Mouse (Mus musculus) T-cell, adult 2 months (primary cell): ENCODE results near the gene Wnt16.
A peak's percentile ranks its signal among the peaks of the same experiment; 100 is the strongest.
"Not testable (repeated sequence)": the region's sequence is repeated elsewhere in the genome, so short reads cannot be mapped to it uniquely, and the experiment has no call there.

ENCODE experiments used
- DNase-seq: peaks from one replicate; pipeline ENCODE4 v3.0.0; 2022; ENCODE audit warnings: low spot score

Gene Wnt16

DNA sequence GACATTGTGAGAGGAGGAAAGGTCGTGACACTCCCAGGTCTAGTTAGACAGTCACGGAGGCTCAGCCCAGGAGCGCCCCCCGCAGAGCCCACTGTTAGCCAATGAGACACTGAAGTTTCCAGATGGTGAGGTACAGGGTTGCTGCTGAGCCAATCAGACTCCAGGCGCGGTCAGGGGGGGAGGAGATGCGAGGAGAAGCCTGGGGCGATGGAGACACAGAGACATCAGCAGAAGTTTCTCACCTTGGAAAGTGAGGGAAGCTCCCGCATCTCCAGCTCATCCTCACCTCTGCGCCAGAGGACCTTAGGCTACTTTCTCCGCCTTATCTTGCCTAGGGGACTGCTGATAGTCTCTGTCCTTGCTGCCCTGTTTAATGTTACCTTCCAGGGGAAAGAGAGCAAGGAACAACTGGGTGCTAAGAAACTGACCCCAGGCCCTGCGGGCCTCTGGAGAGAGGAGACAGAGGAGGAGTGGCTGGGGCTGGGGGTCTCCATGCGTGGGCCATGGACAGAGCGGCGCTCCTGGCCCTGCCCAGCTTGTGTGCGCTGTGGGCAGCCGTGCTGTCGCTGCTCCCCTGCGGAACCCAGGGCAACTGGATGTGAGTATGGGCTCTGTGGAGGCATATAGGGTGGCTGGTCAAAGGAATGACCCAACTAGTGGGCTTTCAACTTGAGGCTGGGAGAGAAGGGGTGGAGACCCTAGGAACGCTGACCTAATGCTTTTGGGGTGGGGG, at the start of gene Wnt16:
Wnt16 (plus strand) TSS at position 224 of the 733 bp plus-strand sequence.
- DNase-seq, result no peak

DNA sequence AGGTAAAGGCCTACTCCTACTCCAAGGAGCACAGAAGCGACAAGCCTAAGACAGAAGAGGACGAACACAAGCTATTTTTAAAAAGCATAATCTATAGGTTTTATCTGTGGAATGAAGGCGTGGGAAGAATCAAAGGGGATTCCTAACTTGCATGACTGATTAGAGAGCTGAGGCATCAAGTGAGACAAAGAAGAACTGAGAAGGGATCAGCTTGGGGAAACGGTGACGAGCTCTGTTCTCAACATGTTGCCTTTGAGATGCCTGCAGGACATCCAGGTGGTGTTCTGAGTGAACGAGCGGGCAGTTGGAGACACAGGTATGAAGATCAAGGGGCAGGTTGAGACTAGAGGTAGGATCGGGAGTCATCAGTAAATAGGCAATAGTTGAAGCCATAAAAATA, 44.7 kb upstream of the Wnt16 start:
- no peak for DNase-seq

DNA sequence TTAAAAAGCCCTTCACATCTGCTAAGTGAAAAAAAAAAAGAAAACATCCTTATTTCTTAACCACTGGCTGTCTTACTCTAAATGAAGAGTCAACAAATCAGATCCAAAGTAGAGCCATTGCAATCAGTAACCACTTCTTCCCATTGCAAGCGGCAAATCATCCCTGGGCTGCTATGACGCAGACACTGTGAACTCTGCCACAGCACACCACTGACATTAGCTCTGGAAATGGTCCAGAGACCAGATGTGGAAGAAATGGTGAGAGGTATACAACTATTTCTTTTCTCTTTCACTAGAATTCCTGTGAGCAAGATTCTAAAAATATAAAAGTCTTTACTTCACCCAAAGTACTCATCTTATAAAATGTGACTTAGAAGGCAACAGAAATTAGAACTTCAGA, 41.3 kb upstream of the Wnt16 start:
- no peak for DNase-seq

DNA sequence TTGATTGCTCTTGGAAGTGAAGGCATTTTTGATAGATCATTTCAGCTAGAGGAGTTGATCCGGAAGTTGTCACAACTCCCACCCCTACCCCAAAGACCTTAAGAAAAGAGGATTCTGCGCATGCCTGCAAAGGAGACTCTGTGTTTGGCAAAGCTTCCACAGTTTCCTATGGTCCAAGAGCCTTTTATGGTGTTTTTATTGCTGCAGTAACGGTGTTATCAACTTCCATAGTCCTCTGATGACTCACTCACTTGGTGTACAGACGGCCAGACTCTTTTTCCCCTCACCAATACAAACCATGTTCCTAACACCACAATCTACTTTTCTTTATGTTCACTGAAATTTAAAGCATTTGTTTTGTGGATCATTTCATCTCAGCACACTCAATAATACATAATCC, 29.2 kb upstream of the Wnt16 start:
- DNase-seq, result no peak

DNA sequence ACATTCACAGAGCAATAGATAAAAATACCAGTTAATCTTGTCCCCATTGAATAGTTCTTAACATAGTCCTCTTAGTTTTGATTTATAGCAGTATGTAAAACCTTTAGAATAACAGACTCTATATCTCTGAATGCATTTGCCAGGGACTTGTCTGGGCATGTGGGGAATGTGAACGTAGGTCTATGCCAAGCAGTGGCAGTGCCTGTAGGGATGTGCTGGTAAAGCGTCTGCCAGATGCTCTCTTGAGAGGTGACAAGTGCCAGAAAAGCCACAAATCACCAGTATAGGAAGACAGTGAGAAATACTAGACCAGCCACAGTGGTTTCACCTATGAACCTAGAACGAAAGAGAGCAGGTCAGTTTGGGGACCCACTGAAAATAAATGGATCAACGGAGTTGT, 25.5 kb upstream of the Wnt16 start:
- no peak for DNase-seq

DNA sequence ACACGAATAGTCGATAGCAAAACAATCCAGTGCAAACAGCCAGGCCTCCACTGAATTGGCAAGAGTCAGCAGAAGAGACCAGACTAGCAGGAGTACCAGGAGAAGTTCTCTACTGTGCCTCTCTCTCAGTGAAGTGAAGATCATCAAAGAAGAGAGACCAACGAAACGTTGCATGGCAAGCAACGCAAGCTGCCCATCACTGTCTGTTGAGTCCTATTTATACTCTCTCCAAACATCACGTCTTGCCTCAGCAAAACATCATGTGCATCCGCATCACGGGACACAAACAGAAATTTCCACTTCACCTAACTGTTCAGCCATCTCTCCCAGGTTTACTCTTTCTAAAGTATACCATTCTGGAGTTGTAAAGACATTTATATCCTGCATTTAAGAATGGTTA, 23.9 kb upstream of the Wnt16 start:
- not testable (repeated sequence) for DNase-seq

DNA sequence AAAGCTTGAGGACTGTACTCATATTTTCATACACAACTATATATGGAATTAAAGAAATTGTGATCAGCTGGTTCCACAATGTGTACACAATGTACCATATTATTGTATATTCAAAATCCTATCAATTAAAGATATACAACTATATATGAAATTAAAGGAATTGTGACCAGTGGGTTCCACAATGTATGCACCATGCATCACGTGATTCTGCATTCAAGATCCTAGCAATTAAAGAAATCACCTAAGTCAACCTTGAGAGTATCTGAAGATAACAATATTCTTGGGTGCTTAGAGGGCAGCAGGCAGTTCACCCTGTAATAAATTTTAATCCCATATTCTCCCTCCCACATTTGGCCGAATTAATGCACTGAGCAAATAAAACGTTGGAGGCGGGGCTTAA, 22.0 kb upstream of the Wnt16 start:
- no peak for DNase-seq

DNA sequence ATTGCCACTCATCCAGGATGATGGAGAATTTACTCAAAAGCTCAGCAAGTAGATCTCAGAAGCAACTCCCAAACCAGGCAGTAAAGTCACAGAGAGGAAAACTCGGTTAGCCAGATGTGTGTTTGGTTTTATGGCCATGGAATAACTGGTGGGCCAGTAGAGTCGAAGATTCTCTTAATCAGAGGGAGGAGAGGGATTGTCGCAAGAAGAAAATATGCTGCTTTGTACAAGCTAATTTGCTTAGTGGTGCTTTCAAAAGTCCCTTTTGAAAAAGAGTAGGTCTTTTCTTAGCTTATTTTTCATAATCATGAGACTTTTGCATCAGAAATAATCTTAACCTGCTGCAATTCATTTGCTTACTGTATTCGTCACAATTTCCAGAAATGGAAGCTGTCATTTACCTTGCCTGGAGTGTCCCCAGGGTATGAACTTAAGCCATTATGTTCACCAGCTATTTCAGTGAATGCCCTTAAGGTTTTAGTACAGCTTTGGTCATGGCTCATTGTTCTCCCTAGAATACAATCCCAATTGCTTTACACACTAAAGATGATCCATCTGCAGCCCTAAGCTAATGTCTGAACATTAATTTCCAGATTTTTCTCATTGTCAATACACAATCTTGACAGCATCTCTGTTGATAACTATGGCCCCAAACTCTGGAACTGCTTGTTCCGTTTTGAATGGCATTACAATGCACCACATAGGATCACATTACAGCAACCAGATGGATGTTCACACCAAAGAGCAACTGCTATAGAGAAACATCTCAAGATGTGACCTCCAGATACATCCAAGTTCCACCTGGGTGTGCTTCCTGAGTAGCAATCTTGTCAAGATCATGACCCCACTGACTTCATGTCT, 20.0 kb upstream of the Wnt16 start:
- DNase-seq, result no peak

DNA sequence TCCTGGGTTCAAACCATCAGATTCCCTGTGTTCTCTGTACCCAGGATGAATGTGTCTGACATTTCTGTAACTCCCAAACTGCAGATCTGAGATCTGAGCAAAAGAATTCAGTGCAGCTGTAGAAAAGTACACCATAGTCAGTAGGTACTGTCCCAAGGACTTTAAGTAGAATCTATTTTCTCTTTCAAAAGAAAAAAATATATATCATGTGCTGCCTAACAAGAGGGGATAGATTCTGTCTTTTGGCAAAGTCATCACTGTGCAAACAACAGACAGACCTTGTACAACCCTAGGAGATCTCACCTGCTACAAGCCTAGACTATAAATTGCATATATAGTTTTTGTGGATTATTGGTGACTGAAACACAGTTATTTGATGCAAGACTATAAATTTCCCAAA, 19.4 kb upstream of the Wnt16 start:
- DNase-seq, result no peak

DNA sequence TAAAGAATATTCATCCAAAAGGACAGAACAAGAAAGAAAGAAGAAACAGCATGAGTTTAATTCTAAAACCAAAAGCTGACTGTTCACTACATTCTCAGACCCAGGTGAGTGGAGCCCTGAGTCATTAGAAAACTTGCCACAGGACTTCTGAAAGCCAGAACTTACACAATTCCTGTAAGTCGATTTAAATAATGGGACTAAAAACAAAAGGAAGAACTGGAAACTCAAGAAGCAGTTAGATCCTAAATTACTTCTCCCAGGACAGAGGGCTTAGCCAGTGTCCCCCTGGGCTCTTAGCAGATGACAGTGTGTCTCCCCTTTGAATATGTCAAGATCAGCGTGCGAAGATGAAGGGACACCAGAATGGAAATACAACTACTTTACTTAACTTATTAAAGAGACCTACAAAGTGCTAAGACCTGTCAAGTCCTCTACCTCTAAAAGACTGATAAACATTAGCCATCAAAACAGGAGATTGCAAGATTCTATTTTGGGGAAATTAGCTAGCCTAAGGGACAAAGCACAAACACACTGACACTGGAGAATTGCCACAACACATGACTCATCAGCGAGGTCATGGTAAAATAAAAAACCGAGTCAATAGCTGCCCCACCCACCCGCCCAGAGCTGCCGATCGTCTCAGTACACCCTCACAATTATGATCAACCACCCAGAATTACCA, 18.0 kb upstream of the Wnt16 start:
- DNase-seq, result no peak

DNA sequence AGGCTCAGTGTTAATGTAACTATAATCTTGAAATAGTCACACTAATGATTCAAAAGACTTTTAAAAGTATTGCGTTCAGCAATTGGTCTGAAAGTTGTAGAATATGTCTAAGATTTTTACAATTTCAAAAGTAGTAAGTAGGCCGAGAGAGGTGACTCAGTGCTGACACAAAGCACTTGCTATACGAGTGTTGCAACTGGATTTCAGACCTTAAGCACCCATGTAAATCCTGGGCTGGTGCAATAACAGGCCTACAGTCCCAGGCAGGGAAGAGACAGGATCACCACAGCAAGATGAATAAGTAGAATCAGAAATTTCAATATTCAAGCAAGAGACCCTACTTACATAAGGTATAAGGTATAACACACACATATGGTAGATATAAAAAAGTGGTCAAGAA, 10.1 kb upstream of the Wnt16 start:
- DNase-seq, result no peak

DNA sequence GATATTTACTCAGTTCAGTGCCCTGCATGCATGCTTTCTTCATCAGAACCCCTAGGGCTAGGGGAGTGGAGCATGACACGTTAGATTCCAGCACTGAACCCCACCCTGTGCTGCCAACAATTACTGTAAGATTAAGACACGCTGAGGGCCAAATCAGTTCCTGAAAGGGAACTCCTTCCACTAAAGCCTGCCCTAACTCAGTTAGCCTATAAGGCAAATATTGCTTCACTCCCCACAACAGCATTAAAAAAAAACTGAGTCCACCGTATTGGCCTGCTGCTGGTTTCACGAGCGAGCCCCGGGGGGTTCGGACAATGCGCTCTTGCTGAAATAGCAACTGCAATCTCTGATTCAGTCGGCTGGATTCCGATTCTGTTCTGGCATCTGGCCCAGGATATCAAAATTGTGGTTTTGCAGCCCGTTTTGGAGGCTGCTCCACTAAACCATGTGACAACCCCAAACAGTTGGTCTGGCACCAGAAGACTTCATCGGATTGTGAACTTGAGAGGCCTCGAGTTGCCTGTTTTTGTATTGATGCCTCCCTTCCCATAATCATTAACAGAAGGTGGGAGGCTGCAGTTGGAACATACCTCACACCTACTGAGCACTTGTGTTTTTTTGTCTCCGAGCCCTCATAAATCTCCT, 7.7 kb upstream of the Wnt16 start:
- DNase-seq, result no peak

DNA sequence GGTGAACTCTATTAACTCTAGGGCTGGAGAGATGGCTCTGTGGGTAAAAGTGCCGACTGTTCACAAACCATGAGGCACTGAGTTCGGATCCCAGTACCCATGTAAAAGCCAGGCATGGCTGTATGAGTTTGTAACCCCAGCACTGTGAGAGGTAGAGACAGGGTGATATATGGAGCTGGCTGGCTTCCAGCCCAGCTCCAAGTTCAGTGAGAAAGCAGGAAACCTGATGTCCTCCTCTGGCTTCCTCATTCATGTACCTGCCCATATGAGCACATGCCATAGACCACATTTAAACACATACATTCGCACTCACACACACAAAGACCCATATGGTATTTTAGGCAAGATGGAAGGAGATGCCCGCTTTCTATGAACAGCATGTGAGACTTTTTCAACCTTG, 5.6 kb upstream of the Wnt16 start:
- no peak for DNase-seq

DNA sequence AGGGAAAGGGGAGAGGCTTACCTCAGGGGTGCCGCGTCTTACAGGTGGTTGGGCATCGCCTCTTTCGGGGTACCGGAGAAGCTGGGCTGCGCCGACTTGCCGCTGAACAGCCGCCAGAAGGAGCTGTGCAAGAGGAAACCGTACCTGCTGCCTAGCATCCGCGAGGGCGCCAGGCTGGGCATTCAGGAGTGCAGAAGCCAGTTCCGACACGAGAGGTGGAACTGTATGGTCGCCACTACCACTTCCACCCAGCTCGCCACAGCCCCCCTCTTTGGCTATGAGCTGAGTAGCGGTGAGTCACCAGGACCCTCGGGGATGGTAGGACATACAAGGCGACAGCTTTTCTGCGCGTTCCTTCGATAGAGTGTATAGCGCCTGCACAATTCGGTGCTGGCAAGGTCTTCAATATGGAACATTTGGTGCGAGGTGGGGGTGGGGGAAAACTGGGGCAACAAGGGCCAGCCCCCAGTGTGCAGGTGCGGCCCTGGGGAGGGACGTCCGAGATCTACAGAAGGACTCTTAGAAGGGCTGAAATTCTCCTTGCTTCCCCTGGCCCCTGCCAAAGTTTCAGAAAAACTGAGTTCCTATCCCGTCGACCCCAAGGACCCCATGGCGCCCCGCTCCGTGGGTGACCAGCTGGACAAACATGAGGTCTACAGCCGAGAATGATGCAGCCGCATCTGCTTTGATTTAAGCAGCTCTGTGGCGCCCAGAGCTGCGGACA, 872 bp downstream of the Wnt16 start:
- DNase-seq, result peak; percentile 17

DNA sequence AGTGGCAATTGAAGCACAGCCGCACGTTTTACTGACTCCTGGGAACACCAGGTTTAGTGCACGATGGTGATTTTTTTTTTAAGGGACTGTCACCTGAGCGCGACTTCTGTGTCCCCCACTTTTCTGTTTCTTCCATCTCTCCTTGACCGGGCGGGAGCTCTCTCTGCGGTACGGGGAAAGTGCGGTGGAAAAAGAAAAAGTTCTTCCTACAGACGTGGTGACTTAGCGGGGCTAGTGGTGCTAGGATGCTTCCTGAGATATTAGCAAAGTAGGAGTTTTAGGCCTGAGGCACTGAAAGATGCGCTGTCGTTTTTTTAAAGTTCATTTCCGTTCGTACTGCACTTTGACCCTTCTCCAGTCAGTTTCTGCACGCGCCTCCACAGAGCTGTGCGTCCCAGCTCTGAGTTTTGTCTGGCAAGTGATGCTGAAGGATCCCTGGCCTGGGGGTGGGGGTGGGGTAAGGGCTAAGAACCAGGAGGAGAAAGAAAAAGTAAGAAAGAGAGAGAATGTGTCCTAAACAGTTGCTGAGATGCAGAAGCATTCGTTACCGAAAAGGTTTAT, 1.5 kb downstream of the Wnt16 start:
- DNase-seq, result no peak

DNA sequence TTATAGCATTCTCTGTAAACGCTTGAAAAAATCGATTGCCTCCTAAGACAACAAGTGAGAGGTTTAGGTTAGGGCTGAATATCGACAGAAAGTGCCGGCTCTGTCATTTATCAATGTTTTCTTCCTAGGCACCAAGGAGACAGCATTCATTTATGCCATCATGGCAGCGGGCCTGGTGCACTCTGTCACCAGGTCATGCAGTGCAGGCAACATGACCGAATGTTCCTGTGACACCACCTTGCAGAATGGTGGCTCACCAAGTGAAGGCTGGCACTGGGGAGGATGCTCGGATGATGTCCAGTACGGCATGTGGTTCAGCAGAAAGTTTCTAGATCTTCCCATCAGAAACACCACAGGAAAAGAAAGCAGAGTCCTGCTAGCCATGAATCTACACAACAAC, 2.8 kb downstream of the Wnt16 start:
- DNase-seq, result no peak

DNA sequence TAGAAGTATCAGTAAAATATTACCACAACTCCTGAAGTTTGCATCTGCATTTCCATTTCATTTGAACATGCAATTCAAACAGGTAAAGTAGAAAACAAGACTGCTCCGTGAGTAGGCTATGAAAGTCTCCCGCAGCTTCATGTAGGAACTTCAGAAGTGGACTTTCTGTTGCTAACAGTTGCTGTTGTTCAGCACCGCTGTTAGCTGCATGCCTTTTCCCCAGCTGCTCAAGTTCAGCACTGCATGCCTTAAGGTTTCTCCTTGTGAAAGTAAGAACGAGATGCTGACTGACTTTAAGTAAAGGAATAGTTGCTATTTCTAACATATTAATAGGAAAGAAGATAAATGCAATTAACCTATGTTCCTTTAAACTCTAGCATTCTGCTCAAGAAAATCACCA, 4.0 kb downstream of the Wnt16 start:
- no peak for DNase-seq

DNA sequence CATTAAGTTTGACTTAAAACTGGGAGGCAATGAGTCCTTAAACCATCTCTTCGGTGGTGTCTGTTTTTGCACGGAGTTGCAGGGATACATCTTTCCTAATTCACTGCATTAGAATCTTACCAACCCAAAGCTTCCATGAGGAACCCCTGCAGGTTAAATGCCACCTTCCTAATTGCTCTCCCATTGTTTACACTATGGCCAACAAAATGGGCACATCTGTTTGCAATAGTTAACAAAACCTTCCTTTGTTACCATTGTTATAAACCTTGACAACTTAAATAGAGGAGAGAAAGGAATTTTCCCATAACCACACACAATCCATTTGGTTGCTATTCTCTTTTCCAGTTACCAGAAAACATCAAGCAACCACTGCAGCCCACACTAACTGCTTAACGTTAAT, 5.9 kb downstream of the Wnt16 start:
- DNase-seq, result no peak

DNA sequence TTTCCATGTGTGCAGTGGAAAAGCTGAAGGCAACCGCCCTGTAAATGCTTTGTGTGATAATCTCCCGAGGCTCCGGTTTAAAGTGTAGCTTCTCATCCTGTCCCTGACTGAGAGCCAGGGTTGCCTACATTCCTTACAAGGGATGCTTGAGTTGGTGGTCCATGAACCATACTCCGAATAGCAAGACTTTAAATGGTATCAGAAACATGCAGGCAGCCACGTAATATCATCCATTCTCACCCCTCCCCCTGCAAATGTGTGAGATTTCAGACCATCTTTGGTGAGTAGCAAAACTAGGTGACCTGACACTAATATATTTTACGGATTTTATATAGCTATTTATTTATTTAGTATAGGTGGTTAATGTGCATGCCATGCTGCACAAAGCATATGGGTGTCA, 9.0 kb downstream of the Wnt16 start:
- DNase-seq, result no peak

DNA sequence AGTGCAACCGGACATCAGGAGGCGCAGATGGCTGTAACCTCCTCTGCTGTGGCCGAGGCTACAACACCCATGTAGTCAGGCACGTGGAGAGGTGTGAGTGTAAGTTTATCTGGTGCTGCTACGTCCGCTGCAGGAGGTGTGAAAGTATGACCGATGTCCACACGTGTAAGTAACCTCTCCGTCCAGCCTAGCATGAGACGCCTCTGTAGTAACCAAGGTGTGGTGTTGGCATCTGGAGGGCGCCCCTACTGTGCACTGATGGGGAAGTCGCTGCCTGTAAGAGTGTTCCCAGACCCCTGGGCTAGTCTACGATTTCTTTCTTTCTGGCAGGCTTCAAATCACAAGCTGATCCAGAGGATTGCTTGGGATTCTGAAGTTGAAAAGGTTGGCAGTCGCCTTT, 10.0 kb downstream of the Wnt16 start:
- DNase-seq, result no peak

DNA sequence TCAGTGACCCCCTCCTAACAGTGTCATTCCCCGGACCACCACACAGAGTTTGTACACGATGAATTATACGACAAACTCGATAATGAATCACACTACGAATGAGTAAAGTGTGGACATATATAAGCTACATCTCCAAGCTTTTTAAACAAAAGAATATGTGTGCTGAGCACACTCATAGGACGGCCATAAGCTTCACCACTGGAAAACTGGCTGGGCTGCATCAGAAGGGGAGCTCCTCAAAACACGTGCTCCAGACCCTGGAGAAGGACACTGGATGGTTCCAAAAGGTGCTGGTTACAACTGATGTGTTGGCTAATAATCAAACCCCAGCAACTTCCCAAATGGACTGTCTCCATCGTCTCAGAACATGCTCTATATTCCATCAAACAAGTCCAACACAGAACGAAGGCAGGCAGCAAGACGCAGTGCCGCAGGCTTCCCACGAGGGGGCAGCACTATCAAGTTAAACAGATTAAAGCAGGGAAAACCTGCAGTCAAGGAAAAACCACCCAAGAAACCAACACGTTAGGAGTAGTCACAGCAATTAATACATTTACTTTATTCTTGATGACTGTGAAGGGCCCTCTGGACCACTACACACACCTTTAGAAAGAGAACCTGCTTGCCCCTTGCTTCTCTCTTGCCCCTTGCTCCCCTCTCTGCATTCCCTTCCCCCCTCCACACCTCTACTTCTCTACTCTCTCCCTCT, 37.5 kb downstream of the Wnt16 start:
- DNase-seq, result peak; percentile 72
